Mouse (Mus musculus) cerebellum, adult 2 months (tissue): ENCODE measurements at regions not wholly inside any gene's neighbourhood (a gene's known extent, or its start where the extent isn't known, plus 50 kb on each side); places are given as distances from the start of the nearest gene placed in this dataset.

Experiments
- CTCF ChIP-seq: fragments of 200-500 bp; IDR thresholded peaks from 2 replicates; pipeline ENCODE4 v1.5.1; 2011; ENCODE audit warnings: low read depth, mild to moderate bottlenecking, control low read depth, low read length, moderate library complexity, borderline replicate concordance; ENCODE audit not compliant: insufficient read depth
- POLR2A ChIP-seq: fragments of 200-500 bp; IDR thresholded peaks from 2 replicates; pipeline ENCODE4 v1.6.1; 2011; ENCODE audit warnings: low read length, control low read depth, borderline replicate concordance; ENCODE audit not compliant: insufficient read depth

DNA sequence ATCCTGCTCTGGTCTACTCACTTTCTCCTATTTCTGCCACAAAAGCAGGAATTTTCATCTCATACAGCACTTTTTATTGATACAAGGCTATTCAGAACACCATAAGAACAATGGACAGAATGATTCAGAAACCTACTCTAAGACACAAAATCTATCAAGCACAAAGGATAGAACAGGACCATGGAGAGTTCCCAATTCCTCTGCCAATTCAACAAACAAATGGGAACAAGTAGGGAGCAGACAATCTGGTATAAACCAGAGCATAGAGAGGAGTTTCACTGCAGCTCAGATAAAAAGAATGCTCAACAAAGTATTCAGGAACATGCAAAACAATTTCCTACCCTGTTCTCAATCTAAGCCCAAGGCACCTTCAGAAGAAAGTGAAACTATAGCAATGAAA is 363.7 kb upstream of the Klf6 start:
- TF ChIP-seq POLR2A, result no peak
- TF ChIP-seq CTCF, result no peak
